Mouse (Mus musculus): ENCODE measurements around the gene Nrip1.

The Nrip1 gene

GRCm38 (mm10) chr16:76310791-76311190, 62.8 kb downstream of the Nrip1 start:
- no peak for DNase-seq

- no peak for DNase-seq
Measured at GRCm38 (mm10) chr16:76310286-76310685, 63.3 kb downstream of the Nrip1 start.

- no peak for DNase-seq
Measured at GRCm38 (mm10) chr16:76309280-76309679, 64.3 kb downstream of the Nrip1 start.

GRCm38 (mm10) chr16:76307039-76307438, 66.6 kb downstream of the Nrip1 start:
- no peak for DNase-seq

- DNase-seq: no peak
Measured at GRCm38 (mm10) chr16:76306446-76306845, 67.2 kb downstream of the Nrip1 start.

- DNase-seq: no peak
Measured at GRCm38 (mm10) chr16:76303436-76303835, 70.2 kb downstream of the Nrip1 start.

- no peak for DNase-seq
Measured at GRCm38 (mm10) chr16:76301728-76302050, 71.9 kb downstream of the Nrip1 start.

GRCm38 (mm10) chr16:76301037-76301727, 72.4 kb downstream of the Nrip1 start:
- no peak for DNase-seq

- no peak for DNase-seq
Measured at GRCm38 (mm10) chr16:76300452-76300851, 73.2 kb downstream of the Nrip1 start.

GRCm38 (mm10) chr16:76299511-76299910, 74.1 kb downstream of the Nrip1 start:
- DNase-seq: no peak

- DNase-seq: no peak
Measured at GRCm38 (mm10) chr16:76295322-76295721, 78.3 kb downstream of the Nrip1 start.

- no peak for DNase-seq
Measured at GRCm38 (mm10) chr16:76294550-76294949, 79.1 kb downstream of the Nrip1 start.

GRCm38 (mm10) chr16:76293765-76294463, 79.7 kb downstream of the Nrip1 start:
- DNase-seq: no peak

- no peak for DNase-seq
Measured at GRCm38 (mm10) chr16:76293176-76293575, 80.5 kb downstream of the Nrip1 start.

- no peak for DNase-seq
Measured at GRCm38 (mm10) chr16:76292656-76293055, 81.0 kb downstream of the Nrip1 start.

- no peak for DNase-seq
Measured at GRCm38 (mm10) chr16:76291366-76291765, 82.3 kb downstream of the Nrip1 start.

GRCm38 (mm10) chr16:76289495-76289894, 84.1 kb downstream of the Nrip1 start:
- no peak for DNase-seq

- no peak for DNase-seq
Measured at GRCm38 (mm10) chr16:76283796-76284195, 89.8 kb downstream of the Nrip1 start.

- no peak for DNase-seq
Measured at GRCm38 (mm10) chr16:76281850-76282249, 91.8 kb downstream of the Nrip1 start.

- DNase-seq: no peak
Measured at GRCm38 (mm10) chr16:76280365-76280764, 93.3 kb downstream of the Nrip1 start.

GRCm38 (mm10) chr16:76276271-76276670, 97.4 kb downstream of the Nrip1 start:
- DNase-seq: no peak

GRCm38 (mm10) chr16:76275584-76275983, 98.0 kb downstream of the Nrip1 start:
- DNase-seq: no peak

GRCm38 (mm10) chr16:76275166-76275565, 98.5 kb downstream of the Nrip1 start:
- DNase-seq: no peak

GRCm38 (mm10) chr16:76266635-76267268, 106.9 kb downstream of the Nrip1 start:
- no peak for DNase-seq

Data from kidney, postnatal 10 days (tissue).